Mouse (Mus musculus): ENCODE measurements around the gene Grem2.

Gene Grem2

DNA sequence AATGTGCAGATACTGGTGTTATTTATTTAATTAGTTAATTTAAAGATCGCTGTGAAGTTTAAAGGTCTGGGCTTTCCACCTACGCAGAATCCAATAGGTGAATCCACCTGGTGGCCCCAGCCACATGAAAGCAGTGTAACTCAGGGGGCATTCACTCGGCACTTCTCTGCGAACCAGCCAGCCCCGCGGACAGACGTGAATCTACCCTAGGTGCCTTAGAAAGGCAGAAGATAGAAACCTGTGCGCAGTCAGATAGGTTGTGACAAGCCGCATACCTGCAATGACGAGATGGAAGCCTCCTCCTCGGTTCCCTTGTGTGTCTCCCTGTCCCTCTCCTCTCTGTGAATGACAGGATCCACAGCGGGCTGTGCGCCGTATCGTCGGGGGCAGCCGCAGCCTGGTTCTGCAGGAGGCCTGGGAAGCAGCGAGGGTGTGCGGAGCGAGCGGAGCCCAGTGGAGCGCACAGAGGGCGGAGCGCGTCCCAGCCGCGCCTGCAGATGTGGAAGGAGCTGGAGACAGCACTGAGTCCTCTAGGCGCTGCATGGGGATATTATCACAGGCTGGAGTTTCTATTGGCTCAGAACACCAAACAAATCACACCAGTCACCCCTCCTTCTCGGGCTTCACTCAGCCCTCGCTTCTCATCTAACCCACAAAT, at the start of gene Grem2:
Gene Grem2, minus strand, starts transcription at position 522 of the 658 bp plus-strand sequence.
- no peak for DNase-seq

DNA sequence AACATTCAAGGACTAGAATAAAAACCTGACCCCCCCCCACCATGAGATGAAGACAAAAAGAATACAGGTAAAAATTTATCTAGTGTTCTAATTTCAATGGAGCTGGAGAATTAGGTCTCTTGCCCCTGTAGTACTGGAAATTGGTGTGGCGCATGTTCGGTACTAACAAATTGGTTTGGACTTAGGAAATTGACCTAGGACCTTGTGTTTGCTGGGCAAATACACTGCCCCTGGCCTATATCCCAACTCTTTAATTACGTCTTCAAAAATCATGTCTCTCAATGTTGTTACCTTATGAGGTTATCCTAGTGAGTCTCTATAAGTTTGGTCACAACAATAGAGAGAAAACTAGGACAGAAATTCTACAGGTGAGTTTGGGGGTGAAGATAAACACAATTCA, 38.2 kb upstream of the Grem2 start:
- no peak for DNase-seq

DNA sequence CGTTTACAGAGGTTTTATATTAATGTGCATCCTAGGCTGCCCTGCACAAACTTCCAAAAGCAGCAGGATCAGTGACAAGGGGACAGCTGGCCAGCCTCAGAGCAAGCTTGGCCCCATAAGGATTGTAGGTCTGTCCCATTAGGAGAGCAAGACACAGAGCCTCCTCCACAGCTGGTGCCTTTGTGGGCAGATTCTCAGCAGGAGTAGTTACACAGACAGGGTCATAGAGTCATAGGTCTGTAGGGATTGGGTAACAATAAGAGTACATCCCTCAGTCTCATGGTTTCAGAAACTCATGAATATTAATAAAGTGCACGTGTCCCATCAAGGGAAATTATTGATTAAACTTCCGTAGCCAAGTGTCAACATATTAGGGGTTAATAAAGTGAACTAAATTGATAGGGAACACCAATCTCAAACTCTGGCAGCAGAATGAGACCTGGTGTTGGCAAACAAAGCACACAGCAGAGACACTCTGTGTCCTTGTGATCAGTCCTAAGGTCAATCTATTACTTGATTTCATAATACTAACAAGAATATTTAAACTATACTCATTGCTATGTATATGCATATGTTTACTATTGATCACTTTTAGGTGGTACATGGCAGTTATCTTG, 9.5 kb upstream of the Grem2 start:
- no peak for DNase-seq

DNA sequence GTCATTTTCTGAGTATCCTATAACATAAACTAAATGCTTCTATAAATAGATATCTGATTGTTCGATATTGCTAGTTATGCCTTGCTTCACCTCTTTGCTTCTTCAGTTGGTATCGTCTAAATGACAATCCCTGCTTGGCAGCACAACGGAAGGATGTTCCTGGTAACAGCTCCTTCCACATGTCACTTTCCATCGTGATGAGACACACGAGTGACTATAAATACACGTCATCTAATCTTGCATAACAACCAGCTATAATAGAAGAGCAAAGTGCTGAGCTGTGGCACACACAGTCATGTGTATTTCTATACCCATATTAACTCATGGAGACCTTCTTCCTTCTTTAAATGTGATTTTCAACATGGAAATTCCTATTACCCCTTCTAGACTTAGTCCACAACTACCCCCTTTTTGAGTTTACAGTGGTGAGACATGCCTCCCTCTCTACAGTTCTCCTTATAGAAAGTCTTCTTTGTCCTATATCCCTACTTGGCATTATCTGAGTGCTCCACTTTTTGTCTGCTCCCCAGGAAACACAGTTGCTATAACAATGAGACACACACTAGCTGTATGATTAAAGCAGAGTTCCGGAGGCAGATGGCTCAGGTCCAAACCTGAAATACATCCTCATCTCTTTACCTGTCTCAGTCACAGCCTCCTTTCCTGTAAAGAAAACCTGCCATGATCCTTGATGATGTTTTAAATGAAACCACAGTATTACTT, 8.0 kb upstream of the Grem2 start:
- DNase-seq = no peak

DNA sequence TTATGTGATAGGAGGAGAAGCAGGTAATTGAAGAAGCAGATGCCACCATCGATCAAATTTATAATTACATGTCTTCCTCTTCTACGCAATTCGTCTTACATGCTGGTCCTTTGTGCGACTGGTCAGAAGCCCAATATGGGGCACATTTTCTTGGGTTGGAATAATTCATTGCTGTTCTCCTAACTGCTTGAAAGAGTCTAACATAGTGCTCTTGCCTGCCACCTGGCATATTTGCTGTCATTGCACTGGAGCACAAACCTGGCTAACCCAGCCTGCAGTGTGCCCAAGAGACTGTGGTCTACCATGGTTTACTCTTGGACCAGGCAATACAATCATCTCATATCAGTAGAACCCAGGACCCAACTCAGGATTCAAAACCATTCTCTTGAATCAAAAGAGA, 2.7 kb downstream of the Grem2 start:
- no peak for DNase-seq

DNA sequence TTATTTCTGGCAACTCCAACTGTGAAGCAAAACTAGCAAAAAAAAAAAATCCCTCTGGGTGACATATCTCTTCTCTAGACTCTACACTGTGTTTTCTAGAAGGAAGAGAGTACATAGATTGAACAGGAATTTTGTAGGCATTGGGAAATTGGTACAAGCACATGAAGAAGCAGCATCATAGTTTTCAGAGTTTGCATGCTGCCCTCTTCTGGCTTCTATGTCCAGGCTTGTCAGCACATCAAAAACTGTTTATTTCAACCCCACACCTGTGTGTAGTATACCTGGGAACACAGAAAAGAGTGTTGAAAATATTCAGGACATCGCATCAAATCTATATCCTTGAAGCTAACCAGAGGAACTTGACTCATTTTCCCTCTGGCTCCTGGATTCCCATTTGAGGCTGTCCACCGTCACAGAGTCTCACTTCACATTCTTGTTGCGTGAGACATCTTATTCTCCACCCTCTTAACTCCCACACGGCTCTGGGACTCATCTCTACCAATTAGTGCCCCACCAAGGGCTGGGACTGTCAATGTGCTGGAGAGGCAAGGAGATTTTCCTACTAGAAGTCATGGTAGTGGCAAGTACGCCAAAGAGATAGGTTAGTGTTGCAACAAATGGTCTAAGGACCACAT, 3.3 kb downstream of the Grem2 start:
- DNase-seq = no peak

DNA sequence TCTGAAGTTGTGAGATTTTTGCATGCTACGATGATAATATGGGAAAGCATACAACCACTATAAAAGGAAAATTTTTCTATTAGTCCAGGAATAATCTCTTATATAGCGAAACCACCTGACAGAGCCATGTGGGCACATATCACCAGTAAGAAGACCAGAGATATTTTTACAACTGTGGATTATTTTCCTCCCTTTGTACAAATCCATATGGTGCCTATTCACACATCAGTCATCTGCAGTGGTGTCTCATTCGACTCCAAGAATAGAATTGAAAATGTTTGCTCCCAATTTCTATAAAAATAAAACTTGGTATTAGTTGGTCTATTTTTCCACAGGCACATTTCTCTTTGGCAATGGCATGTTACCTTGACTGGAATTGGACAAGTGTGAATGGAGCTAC, 11.8 kb downstream of the Grem2 start:
- DNase-seq = no peak

DNA sequence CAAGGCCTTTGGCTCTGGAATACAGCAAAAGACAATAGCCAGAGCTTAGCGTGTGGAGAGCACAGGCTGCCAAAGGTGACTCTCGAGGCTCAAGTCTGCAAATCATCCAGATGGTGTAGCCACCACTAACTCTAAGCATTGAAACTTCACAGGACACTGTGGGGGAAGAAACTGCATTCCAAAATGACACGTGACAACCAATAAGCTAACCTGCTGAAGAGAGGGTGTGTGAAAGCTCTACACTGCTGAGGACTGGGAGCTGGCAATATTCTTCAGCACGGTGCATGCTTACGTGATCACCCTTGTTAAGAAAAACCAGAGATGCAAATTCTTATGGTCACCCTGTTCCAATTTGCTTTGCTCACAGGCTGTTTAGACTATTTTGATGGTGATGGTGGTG, 13.4 kb downstream of the Grem2 start:
- no peak for DNase-seq

DNA sequence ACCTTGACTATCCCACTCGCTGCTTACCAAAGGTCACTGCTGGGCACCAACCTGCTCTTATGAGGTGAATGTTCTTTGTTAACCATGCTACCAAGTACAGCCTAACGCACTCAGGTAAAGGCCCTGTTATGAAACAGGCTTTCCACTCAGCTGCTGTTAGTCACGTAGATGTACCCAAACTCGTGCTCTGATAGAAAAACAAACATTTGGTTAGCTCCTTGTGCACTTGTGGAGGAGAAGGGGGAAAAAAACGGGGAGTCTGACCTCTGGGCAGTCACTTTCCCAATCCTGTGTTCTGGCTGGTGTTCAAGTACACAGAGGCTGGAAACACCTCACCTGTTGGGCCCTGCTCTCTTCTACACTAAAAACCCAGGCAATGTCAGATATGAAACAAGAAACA, 14.0 kb downstream of the Grem2 start:
- DNase-seq = no peak

DNA sequence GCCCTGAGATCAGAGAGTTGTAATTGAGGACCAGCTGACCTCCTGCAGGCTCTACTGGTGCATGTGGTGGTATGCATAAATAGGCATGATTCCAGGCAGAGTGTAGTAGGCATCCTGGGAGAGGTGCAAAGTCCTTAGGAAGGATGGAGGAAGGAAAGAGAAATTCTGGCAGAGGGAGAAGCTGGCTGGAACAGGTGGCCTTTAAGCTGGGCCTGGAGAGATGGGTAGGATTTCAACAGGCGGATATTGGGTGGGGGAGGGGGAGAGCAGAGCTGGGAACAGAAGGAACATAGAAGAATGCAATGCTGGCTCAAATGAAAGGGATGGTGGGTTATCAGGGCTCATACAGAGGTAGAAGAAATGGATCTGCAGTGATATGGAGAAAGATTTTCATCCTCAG, 18.9 kb downstream of the Grem2 start:
- no peak for DNase-seq

DNA sequence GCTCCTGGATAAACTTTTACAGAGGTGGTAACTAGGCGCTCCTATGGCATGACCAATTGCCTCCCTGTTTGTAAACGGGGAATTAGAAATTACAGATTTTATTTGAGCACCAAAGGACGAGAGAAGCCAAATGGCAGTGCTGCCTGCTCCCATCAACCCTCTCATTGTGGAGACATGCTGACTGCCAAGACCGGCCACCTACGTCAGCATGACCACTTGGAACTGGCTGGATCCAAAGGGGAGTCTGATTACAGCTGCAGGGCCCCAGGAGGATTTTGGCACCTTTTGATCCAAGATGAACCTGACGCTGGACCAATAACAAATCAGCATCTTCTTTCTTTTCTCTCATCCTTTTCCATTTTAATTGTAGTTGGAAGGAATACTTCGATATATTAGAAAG, 29.1 kb downstream of the Grem2 start:
- DNase-seq = no peak

DNA sequence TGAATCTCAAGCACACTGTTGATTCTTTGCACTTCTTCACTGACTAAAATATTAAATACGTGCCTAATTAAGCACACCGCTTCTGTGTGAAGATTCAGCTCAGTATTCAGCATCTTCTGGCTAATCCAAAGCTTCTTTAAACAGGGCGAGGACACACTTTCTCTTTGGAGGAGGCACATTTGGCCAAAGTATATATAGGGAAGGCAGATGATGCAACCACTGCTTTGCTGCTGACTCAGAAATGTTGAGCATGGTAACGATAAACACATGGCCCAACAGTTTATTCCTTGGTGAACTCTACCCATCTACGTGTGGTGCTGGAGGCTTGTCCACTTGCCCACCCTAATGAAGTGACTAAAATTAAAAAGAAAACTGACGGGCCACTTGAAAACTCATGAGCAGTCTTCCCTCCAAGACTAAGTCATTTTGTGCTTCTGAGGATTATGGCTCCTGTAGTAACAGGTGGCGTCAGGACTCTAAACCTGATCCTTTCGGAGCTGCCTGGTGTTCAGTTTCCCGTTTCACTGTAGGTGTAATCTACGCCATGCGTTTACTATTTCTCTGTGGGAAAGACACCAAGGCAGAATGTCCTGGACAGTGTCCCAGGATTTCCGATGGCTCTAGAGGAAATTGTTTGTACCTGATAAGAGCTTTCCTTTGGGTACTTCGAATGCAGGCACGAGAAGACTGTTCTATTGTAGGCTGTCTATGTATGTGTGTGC, 32.8 kb downstream of the Grem2 start:
- DNase-seq = no peak

DNA sequence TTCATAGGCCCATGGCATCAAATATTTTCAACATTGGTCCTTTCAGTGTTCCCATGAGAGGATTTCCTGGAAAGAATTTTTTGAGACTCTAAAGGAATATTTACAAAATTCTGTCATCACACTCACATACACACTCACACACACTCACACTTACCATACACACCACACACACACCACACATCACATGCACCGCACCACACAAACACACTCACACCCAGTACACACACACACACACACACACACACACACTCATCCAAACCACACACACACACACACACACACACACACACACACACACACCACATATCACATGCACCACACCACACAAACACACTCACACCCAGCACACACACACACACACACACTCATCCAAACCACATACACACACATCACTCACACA, 33.5 kb downstream of the Grem2 start:
- DNase-seq = no peak

DNA sequence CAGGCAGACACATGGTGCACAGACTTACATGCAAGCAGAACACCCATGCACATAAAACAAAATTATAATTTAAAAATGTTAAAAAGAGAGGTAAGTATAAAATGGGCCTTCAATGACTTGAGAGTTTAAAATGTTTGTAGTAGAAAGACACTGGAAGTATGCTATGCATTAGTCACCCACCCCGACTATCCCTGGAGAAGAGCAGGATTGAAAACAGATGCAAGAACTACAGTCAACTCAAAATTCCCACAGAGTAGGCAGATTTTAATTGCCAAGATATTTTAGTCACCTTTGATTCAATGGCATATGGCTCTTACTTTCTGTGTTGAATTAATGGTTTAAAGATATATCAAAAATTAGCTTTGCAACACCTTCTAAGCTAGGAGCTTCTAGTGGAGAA, 39.1 kb downstream of the Grem2 start:
- no peak for DNase-seq

DNA sequence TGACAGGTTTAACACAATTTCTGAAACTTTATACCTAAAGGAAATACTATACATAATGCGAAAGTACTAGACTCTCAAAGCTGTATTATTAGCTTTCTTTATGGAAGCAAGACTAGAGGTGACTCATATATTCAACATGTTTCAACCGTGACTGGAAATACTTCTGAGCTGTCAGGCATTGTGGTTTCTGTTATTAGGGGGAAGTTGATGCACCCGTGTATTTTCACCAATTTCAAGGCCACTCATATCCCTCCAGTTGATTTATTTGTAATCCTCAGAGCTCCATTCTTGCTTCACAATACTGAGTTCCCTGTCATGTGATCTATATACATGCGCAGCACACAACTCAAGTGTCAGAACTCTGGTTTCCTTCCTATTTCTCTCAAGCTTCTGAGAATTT, 46.4 kb downstream of the Grem2 start:
- DNase-seq = no peak

DNA sequence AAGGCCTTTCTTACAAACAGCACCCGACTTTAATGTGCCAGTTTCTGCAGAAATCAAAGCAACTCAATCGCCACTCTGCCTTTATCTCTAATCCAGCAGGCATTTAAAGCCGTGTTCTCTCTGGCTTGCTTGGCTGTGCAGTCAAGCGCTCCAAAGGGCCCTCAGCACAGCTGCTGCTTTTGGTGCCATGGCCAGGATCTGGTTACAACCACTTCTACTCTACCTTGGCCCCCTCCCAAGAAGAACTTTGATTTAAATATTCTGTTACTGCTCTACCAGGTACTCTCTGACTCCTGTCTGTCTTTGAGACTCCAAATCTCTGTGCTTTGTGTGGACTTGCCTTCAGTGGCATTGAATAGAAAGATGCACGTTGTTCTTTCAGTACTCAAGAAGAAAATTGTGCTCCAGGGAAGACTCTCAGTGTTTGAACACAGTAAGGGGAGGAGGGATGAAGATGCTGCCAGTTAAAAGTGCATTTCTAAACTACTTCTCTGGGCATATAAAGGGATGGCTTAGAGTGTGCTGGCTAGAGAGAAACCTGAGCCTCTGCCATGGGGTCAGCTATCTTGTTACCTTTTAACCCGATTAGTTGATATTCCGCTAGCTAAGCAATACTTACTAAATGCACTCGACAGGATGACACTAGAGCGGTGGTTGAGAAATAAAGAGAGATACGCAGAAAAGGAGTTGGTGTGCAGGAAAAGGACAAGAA, 61.1 kb downstream of the Grem2 start:
- DNase-seq = no peak

DNA sequence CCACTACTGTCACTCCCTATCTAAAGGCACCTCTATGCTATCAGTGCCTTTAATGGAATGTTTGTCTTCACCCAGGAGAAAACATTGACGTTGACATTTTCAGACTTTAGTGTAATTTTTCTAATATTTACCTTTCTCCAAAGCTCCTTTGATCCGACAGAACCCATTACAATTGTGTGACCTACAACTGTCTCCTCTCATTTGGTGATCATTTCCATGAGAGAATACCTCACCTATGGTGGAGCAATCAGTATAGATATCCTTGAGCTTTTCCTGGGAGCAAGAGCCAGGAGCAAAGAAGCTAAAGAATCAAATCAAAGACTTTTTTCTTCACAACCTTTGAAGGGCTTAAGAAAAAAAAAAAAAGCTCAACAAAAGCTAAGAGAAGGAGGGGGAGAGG, 65.4 kb downstream of the Grem2 start:
- no peak for DNase-seq

DNA sequence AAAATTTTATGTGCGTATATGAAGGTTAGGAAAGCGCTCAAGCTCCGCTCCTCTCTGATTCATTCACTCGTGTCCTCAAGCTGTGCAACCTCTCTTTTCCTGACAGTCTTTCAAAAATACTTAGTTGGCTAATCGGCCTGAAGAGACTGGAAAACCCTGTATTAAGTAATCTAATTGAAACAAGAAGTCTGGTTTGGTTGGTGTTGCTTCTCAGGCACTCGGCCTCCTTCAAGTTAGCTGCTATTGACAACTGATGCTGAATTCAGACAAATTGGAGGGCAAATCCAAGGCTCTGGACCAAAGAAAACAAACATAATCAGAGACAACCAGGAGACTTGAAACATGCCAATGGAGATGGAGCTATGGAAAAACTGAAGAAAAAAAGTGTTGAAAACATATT, 76.8 kb downstream of the Grem2 start:
- DNase-seq = no peak

DNA sequence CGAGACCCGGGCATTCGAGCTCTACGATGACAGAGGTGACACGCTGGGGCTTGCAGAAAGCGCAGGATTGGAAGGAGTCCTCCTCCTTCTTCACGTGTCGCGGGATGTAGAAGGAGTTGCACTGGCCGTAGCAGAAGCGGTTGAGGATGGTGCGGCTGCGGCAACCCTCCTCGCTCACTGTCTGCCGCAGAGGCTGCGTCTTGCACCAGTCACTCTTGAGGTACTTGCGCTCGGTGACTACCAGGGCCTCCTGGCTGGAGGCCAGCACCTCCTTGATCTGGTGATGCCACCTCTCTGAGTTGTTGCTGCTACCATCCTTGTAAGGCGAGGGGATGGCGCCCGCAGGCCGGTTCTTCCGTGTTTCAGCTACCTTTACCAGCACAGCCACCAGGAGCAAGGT, 84.8 kb downstream of the Grem2 start:
- no peak for DNase-seq

DNA sequence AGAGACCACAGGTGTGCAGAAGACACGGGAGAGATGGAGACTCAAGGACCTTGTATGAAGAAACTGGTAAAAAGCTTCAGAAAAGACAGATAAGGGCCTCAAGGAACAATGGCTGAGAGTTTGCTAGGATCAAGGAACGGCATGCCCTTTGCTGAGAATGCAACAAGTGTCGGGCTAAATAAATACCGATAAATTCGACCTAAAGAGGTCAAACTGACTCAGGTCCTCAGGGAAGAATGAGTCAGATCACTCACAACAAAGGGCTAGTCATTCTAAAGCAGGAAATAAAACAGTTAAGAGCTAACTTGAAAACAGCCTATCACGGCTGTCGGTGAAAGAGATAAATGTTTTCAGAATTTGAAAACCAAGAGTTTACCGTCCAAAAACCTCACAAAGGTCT, 95.1 kb downstream of the Grem2 start:
- no peak for DNase-seq

DNA sequence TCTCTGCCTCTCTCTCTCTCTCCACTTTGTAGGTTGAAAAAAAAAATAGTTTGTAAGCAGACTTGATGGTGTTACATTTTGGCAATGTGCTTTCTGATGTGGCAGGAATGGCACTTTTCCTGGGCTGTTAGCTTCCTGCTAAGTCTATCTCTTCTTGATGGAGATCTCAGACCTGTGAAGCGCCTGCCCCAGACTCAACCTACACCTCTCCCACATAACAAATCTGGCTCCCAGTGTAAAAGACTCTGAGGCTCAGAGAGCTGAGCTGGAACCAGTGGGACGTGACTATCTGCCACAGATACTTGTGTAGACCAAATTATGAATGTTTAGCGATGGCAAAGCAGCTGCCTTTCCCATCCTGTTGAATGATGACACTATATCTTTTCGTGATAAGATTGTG, 109.8 kb downstream of the Grem2 start:
- DNase-seq = no peak

DNA sequence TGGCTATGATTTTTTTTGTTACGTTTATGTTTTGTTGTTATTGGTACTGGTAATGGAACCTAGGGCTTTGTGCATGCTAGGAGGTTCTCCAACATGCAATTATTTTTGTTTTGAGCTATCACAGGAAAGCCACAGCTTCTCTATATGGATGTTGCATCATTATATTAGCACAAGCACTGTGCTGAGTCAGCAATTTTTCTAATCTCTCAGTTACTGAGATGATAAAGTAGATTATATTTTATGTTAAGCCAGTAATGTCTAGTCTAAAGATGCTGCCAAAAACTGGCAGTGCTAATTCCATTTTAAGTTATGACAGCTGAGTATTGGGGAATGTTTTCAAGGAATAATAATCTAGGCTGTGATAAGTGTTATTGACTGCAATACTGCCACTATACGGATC, 133.0 kb downstream of the Grem2 start:
- DNase-seq = no peak

All from thymus, postnatal 14 days (tissue).